Mouse (Mus musculus) limb, embryonic 13.5 days (tissue): Measurements from ENCODE around the gene Naa11. TPM values are rescaled to one million over a fixed set of nuclear protein-coding genes. Genes with fewer than 3 reads are reported as not detected.

ENCODE experiments used
- ATAC-seq: fragments of 200-750 bp; cut with Nextera tagmentation; 2 replicates; pipeline ENCODE4 v1.8.0; 2017; ENCODE audit warnings: low read depth, moderate number of reproducible peaks, moderate TSS enrichment; ENCODE audit not compliant: low FRiP score
- H3K27ac ChIP-seq: fragments of 300-500 bp; sonication (generic); 2 replicates; pipeline ENCODE4 v1.5.1; 2015; ENCODE audit warnings: inconsistent platforms, mild to moderate bottlenecking, moderate library complexity
- H3K27me3 ChIP-seq: fragments of 300-500 bp; sonication (generic); 2 replicates; pipeline ENCODE4 v1.6.1; 2015; ENCODE audit warnings: mild to moderate bottlenecking, inconsistent platforms
- H3K36me3 ChIP-seq: fragments of 300-500 bp; sonication (generic); 2 replicates; pipeline ENCODE4 v1.6.1; 2015; ENCODE audit warnings: inconsistent platforms, mild to moderate bottlenecking, moderate library complexity
- H3K4me1 ChIP-seq: fragments of 300-500 bp; sonication (generic); 2 replicates; pipeline ENCODE4 v1.6.1; 2015; ENCODE audit warnings: inconsistent platforms
- H3K4me2 ChIP-seq: fragments of 300-500 bp; sonication (generic); replicated peaks from 2 replicates; pipeline ENCODE4 v1.6.1; 2015; ENCODE audit warnings: inconsistent platforms, mild to moderate bottlenecking, moderate library complexity
- H3K4me3 ChIP-seq: fragments of 300-500 bp; sonication (generic); 2 replicates; pipeline ENCODE4 v1.5.1; 2015; ENCODE audit warnings: moderate library complexity, mild to moderate bottlenecking, inconsistent platforms
- H3K9ac ChIP-seq: fragments of 300-500 bp; sonication (generic); 2 replicates; pipeline ENCODE4 v1.6.1; 2015; ENCODE audit warnings: mild to moderate bottlenecking, inconsistent platforms
- H3K9me3 ChIP-seq: fragments of 300-500 bp; sonication (generic); 2 replicates; pipeline ENCODE4 v1.6.1; 2016; ENCODE audit warnings: inconsistent platforms
- WGBS: fragments of 180-500 bp; shearing (Covaris S2); methylation state at CpG from one replicate; pipeline ENCODE4 v1.1.7; 2015; 5-methylcytosine and 5-hydroxymethylcytosine counted together
- polyA plus RNA-seq: library from polyadenylated mRNA; unstranded; fragments of >200 nt; fragmentation: Nextera tagmentation; extraction: Ambion mirVana; gene quantifications from 2 replicates; pipeline ENCODE4 v1.2.1, GENCODE M21; 2015

Gene Naa11
- polyA plus RNA-seq, 1 experiment from 2014 or later = not detected

DNA sequence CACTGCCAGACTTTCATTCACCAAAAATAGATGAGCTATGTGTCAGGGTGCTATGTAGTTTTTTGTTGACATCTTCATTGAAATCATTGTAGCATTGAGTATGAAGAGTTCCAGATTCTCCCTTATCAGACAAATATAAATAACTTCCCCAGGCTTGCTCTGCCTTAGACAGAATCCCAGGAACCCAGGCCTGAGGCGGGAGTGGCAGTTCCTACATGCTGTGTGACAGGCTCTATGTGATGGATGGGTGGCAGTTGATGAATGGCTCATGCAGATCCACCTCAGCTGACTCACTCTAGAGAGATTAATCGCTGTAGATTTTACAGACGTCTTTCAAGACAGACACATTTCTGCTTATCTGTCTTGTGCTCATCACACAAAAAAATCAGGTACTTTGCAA is 57.4 kb downstream of the Naa11 start:
- Histone ChIP-seq H3K4me2 (no peak overlapping the region), H3K4me3 (no peak overlapping the region), H3K4me1 (peaks cover 9% of the 10 kb centered on the region), H3K9ac (no peak overlapping the region), H3K9me3 (no peaks in the 10 kb centered on the region), H3K36me3 (no peaks in the 10 kb centered on the region), H3K27ac (no peak overlapping the region), H3K27me3 (no peaks in the 10 kb centered on the region)
- WGBS = 57% methylated on average over 3 of the region's 3 CpGs
- ATAC-seq = no peak

Other genes starting within 250 kb of the Naa11 start
- not detected in 2 replicates for gene Gk2, start 64.6 kb upstream of the Naa11 start, polyA plus RNA-seq